8 mouse cellular contexts compared by ENCODE assay signal in genomic region chr16:33062024-33062681, GRCm38 (mm10). TPM values are rescaled to one million over a fixed set of nuclear protein-coding genes. Genes with fewer than 3 reads are reported as not detected.
DNase-seq lines count a peak whose midpoint lies in the region; ATAC-seq lines count a peak whose summit lies in the region.

Gene Lmln (plus strand): TSS chr16:33062521.

- peaks cover 12% of the 10 kb centered on the region for H3K4me1 ChIP-seq in forebrain, embryonic 11.5 days (replicated peaks; ENCODE audit: control insufficient read depth, insufficient read depth, low read length)
- H3K4me1 ChIP-seq in heart, embryonic 16.5 days (ENCODE audit: control insufficient read depth, insufficient read depth, low read length) = peaks cover 16% of the 10 kb centered on the region
- H3K4me1 ChIP-seq in liver, embryonic 15.5 days (replicated peaks) = peaks cover 45% of the 10 kb centered on the region
- H3K4me1 ChIP-seq in neural tube, embryonic 12.5 days = peaks cover 28% of the 10 kb centered on the region

- peak within 1 kb of the TSS; percentile 78 for H3K27ac ChIP-seq in forebrain, embryonic 11.5 days (ENCODE audit: low read depth, low read length)
- peak within 1 kb of the TSS; percentile 89 for H3K27ac ChIP-seq in heart, embryonic 16.5 days (ENCODE audit: low read length)
- H3K27ac ChIP-seq in liver, embryonic 15.5 days (replicated peaks) = peak within 1 kb of the TSS; percentile 81
- 0 out of 2 replicates have a peak within 1 kb of the TSS, but pooled peaks have one; percentile 27 for H3K27ac ChIP-seq in neural tube, embryonic 12.5 days

- peak within 1 kb of the TSS; percentile 87 for H3K9ac ChIP-seq in forebrain, embryonic 11.5 days (ENCODE audit: low read length)
- peak within 1 kb of the TSS; percentile 75 for H3K9ac ChIP-seq in heart, embryonic 16.5 days (ENCODE audit: low read length)
- peak within 1 kb of the TSS; percentile 68 for H3K9ac ChIP-seq in liver, embryonic 15.5 days
- H3K9ac ChIP-seq in neural tube, embryonic 12.5 days = peak within 1 kb of the TSS; percentile 70

- H3K4me3 ChIP-seq in forebrain, embryonic 11.5 days (ENCODE audit: low read depth, low read length) = peak within 1 kb of the TSS; percentile 73
- H3K4me3 ChIP-seq in heart, embryonic 16.5 days (ENCODE audit: low read length) = peak within 1 kb of the TSS; percentile 63
- H3K4me3 ChIP-seq in liver, embryonic 15.5 days (replicated peaks) = peak within 1 kb of the TSS; percentile 88
- peak within 1 kb of the TSS; percentile 60 for H3K4me3 ChIP-seq in neural tube, embryonic 12.5 days

- peak within 1 kb of the TSS; percentile 78 for H3K4me2 ChIP-seq in forebrain, embryonic 11.5 days (ENCODE audit: low read depth, low read length, severe bottlenecking)
- peak within 1 kb of the TSS; percentile 86 for H3K4me2 ChIP-seq in heart, embryonic 16.5 days (ENCODE audit: low read depth, low read length)
- H3K4me2 ChIP-seq in liver, embryonic 15.5 days = peak within 1 kb of the TSS; percentile 97
- H3K4me2 ChIP-seq in neural tube, embryonic 12.5 days (replicated peaks) = peak within 1 kb of the TSS; percentile 83

- DNase-seq in CD8-positive naive resting alpha-beta T cell, adult 2 months (ENCODE audit: low read depth in 2 of 2, low spot score in 2 of 2) = peak; percentile 29 to 39
- peak; percentile 71 for DNase-seq in c-Kit-positive CD71-negative TER-119-negative erythroid progenitor cells, embryonic 14.5 days (ENCODE audit: low read depth)
- DNase-seq in forebrain, embryonic 11.5 days (ENCODE audit: low spot score) = peak; percentile 97
- DNase-seq in kidney, postnatal 36 days = peak; percentile 93 to 96
- peak; percentile 86 for DNase-seq in telencephalon, adult 2 months (ENCODE audit: low read depth, low spot score)

- H3K27me3 ChIP-seq in forebrain, embryonic 11.5 days (ENCODE audit: control insufficient read depth, insufficient read depth, low read length) = no peaks in the 10 kb centered on the region
- no peaks in the 10 kb centered on the region for H3K27me3 ChIP-seq in heart, embryonic 16.5 days (ENCODE audit: control insufficient read depth, insufficient read depth, low read length)
- no peaks in the 10 kb centered on the region for H3K27me3 ChIP-seq in liver, embryonic 15.5 days
- H3K27me3 ChIP-seq in neural tube, embryonic 12.5 days (replicated peaks) = no peaks in the 10 kb centered on the region

- no peaks in the 10 kb centered on the region for H3K9me3 ChIP-seq in forebrain, embryonic 11.5 days (ENCODE audit: control insufficient read depth, low read length)
- no peaks in the 10 kb centered on the region for H3K9me3 ChIP-seq in heart, embryonic 16.5 days (replicated peaks; ENCODE audit: control insufficient read depth, low read length)
- H3K9me3 ChIP-seq in liver, embryonic 15.5 days (replicated peaks) = no peaks in the 10 kb centered on the region
- H3K9me3 ChIP-seq in neural tube, embryonic 12.5 days = no peaks in the 10 kb centered on the region

- peak; percentile 98 for ATAC-seq in forebrain, embryonic 11.5 days (replicated peaks; ENCODE audit: low FRiP score)
- peak; percentile 98 for ATAC-seq in heart, embryonic 16.5 days (replicated peaks; ENCODE audit: extremely low read depth, insufficient read depth, low FRiP score)
- ATAC-seq in liver, embryonic 15.5 days (ENCODE audit: insufficient read depth) = peak; percentile 93
- ATAC-seq in neural tube, embryonic 12.5 days (ENCODE audit: low FRiP score, low read depth) = peak; percentile 97

- under 1% methylated on average over 64 of the region's 64 CpGs for WGBS in forebrain, embryonic 11.5 days
- under 1% methylated on average over 51 of the region's 64 CpGs for WGBS in heart, embryonic 16.5 days
- WGBS in liver, embryonic 15.5 days (ENCODE audit: insufficient replicate concordance) = under 1% methylated on average over 63 of the region's 64 CpGs
- WGBS in neural tube, embryonic 12.5 days = under 1% methylated on average over 64 of the region's 64 CpGs

- peaks cover 8% of the 10 kb centered on the region; the same call in 1 of the 2 replicates for H3K36me3 ChIP-seq in forebrain, embryonic 11.5 days (ENCODE audit: control insufficient read depth, insufficient read depth, low read length)
- H3K36me3 ChIP-seq in heart, embryonic 16.5 days (ENCODE audit: control insufficient read depth, insufficient read depth) = peaks cover 22% of the 10 kb centered on the region
- H3K36me3 ChIP-seq in liver, embryonic 15.5 days (replicated peaks) = peaks cover 33% of the 10 kb centered on the region
- H3K36me3 ChIP-seq in neural tube, embryonic 12.5 days = peaks cover 36% of the 10 kb centered on the region

RNA-seq across cellular contexts. Expression of gene Lmln, which starts in this region (rescaled TPM):
- polyA plus RNA-seq in forebrain, embryonic 11.5 days (2014; fragmentation: Nextera tagmentation; extraction: Ambion mirVana) = 3.5 and 4.5 TPM in 2 replicates
- polyA plus RNA-seq in heart, embryonic 16.5 days (2015; fragmentation: Nextera tagmentation; extraction: Ambion mirVana) = 1.8 and 2.0 TPM in 2 replicates
- polyA plus RNA-seq in liver, embryonic 15.5 days (2015; fragmentation: Nextera tagmentation; extraction: Ambion mirVana) = 0.63 and 0.77 TPM in 2 replicates
- polyA plus RNA-seq in neural tube, embryonic 12.5 days (2016; fragmentation: Nextera tagmentation; extraction: Ambion mirVana) = 2.9 and 4.6 TPM in 2 replicates

Comparison
In these comparisons a context has a peak if more than half of its experiments do, and no peak if none do; other contexts are left out.
1. Peak in every context shown above with its lines: DNase-seq, ATAC-seq, H3K4me3 ChIP-seq and H3K27ac ChIP-seq.
2. Peak in ATAC-seq, H3K4me3 ChIP-seq, H3K27ac ChIP-seq, H3K9ac ChIP-seq and H3K4me2 ChIP-seq in liver, embryonic 15.5 days; RNA of the gene not detected or under 1 TPM.
3. DNase-seq: peak in every context shown above with its lines; median percentile 97 in forebrain, embryonic 11.5 days; 94 in kidney, postnatal 36 days; 86 in telencephalon, adult 2 months; 71 in c-Kit-positive CD71-negative TER-119-negative erythroid progenitor cells, embryonic 14.5 days; 34 in CD8-positive naive resting alpha-beta T cell, adult 2 months.
4. H3K27ac ChIP-seq: peak in every context shown above with its lines; median percentile 89 in heart, embryonic 16.5 days; 81 in liver, embryonic 15.5 days; 78 in forebrain, embryonic 11.5 days; 27 in neural tube, embryonic 12.5 days.